Mouse (Mus musculus) myocyte (in vitro differentiated cells): Measurements from ENCODE around the gene Gm21988. TPM values are rescaled to one million over a fixed set of nuclear protein-coding genes. Genes with fewer than 3 reads are reported as not detected.

ENCODE experiments used
- H3K27me3 ChIP-seq: one replicate; pipeline ENCODE4 v1.6.1; 2011; ENCODE audit not compliant: control insufficient read depth, insufficient read depth, insufficient read length
- H3K36me3 ChIP-seq: one replicate; pipeline ENCODE4 v1.6.1; 2011; ENCODE audit not compliant: control insufficient read depth, insufficient read depth
- H3K4me2 ChIP-seq: one replicate; pipeline ENCODE4 v1.6.1; 2011; ENCODE audit warnings: low read depth, control low read depth
- H3K4me3 ChIP-seq: one replicate; pipeline ENCODE4 v1.5.1; 2011; ENCODE audit warnings: mild to moderate bottlenecking, control low read depth, moderate library complexity
- H3K79me2 ChIP-seq: one replicate; pipeline ENCODE4 v1.6.1; 2011; ENCODE audit not compliant: control insufficient read depth, insufficient read depth
- H3ac ChIP-seq: one replicate; pipeline ENCODE4 v1.6.1; 2011; ENCODE audit not compliant: control insufficient read depth, insufficient read length
- CEBPB ChIP-seq: IDR thresholded peaks from 2 replicates; pipeline ENCODE4 v1.6.1; 2011; ENCODE audit warnings: mild to moderate bottlenecking, moderate library complexity; ENCODE audit not compliant: poor library complexity, insufficient read depth, severe bottlenecking
- E2F4 ChIP-seq: IDR thresholded peaks from one replicate; pipeline ENCODE4 v1.6.1; 2011; ENCODE audit warnings: mild to moderate bottlenecking, control low read depth, moderate library complexity; ENCODE audit not compliant: insufficient read depth
- MAX ChIP-seq: IDR thresholded peaks from one replicate; pipeline ENCODE4 v1.6.1; 2011; ENCODE audit warnings: low read depth, mild to moderate bottlenecking, control low read depth
- MYOD1 ChIP-seq, 3 experiments: IDR thresholded peaks; one replicate each; pipeline ENCODE4 v1.6.1; 2011; ENCODE audit warnings: control low read depth in 2 of 3, low read depth in 2 of 3, mild to moderate bottlenecking in 2 of 3, moderate library complexity in 1 of 3; ENCODE audit not compliant: insufficient read length in 2 of 3, control insufficient read depth in 1 of 3
- MYOG ChIP-seq, 3 experiments: IDR thresholded peaks; one replicate each; pipeline ENCODE4 v1.6.1; 2011; ENCODE audit warnings: control low read depth in 2 of 3, low read depth in 2 of 3, mild to moderate bottlenecking in 2 of 3; ENCODE audit not compliant: insufficient read length in 2 of 3, control insufficient read depth in 1 of 3, insufficient read depth in 1 of 3
- POLR2A ChIP-seq: IDR thresholded peaks from one replicate; pipeline ENCODE4 v1.6.1; 2011; ENCODE audit warnings: low read depth, mild to moderate bottlenecking, control low read depth, moderate library complexity; ENCODE audit not compliant: insufficient read length
- POLR2AphosphoS2 ChIP-seq: IDR thresholded peaks from one replicate; pipeline ENCODE4 v1.6.1; 2011; ENCODE audit warnings: low read depth, control low read depth; ENCODE audit not compliant: insufficient read length
- REST ChIP-seq: IDR thresholded peaks from one replicate; pipeline ENCODE4 v1.6.1; 2011; ENCODE audit warnings: mild to moderate bottlenecking, control low read depth, moderate library complexity; ENCODE audit not compliant: insufficient read depth, insufficient read length
- SRF ChIP-seq: IDR thresholded peaks from one replicate; pipeline ENCODE4 v1.6.1; 2011; ENCODE audit warnings: low read depth; ENCODE audit not compliant: control insufficient read depth, insufficient read length
- TCF12 ChIP-seq: IDR thresholded peaks from one replicate; pipeline ENCODE4 v1.6.1; 2011; ENCODE audit warnings: mild to moderate bottlenecking, control low read depth; ENCODE audit not compliant: poor library complexity, insufficient read depth, severe bottlenecking
- TCF3 ChIP-seq: IDR thresholded peaks from one replicate; pipeline ENCODE4 v1.6.1; 2011; ENCODE audit warnings: low read depth, control low read depth; ENCODE audit not compliant: insufficient read length
- USF1 ChIP-seq: IDR thresholded peaks from one replicate; pipeline ENCODE4 v1.6.1; 2011; ENCODE audit warnings: low read depth, mild to moderate bottlenecking, control low read depth, moderate library complexity
- polyA plus RNA-seq: library from polyadenylated mRNA; unstranded; fragments of >200 nt; fragmentation: generic; extraction: Trizol; gene quantifications from one replicate; pipeline ENCODE4 v1.2.1, GENCODE M21; 2012; ENCODE audit warnings: missing spikeins

Gm21988 gene
- polyA plus RNA-seq = 9.2 TPM

DNA sequence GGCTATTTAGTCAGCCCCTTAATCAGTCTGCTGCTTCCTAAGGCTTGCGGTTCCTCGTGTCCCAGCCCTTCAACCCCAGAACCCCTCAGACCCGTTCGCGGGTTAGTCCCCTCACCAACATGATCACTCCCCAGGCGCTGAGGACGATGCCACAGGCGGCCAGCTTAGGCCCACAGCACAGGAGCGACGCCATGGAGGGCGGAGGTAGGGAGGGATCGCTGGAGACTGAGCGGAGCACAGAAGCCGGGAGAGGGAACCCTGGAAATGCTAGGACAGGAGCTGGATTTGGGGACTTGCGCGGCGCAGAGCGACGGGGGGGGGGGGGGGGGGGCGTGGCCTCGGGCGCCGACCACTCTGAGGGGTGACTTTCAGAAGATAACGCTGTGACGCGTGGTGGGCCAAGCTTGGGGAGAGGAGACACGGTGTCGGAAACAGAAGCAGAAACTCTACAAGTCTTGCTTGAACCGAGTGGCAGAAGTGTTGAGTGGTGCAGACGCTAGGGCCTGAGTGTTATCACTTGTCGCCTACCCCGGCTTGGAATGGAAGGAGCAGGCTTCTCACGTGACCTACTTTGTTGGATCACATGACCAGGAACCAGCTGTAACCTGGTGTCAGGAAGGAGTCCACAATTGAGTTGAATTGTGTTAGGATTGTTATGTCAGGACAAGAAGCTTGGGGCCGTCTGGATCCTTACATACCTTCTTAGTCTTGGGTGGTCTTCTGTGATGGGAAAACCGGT lies at the start of gene Gm21988, which contains the start of gene Rnasek:
TSS of gene Gm21988 (minus strand) at position 290 of the 739 bp plus-strand sequence.
TSS of gene Rnasek (minus strand) at position 302 of the 739 bp plus-strand sequence.
- peak within 1 kb of the TSS; percentile 88 for H3K4me2 ChIP-seq
- peak within 1 kb of the TSS; percentile 60 for H3K4me3 ChIP-seq
- peak within 1 kb of the TSS; percentile 4 for H3ac ChIP-seq
- peaks cover 5% of the 10 kb centered on the region for H3K27me3 ChIP-seq
- peaks cover 13% of the 10 kb centered on the region for H3K79me2 ChIP-seq
- H3K36me3 ChIP-seq = no peaks in the 10 kb centered on the region
- TF ChIP-seq MYOD1 (IDR thresholded peaks at IDR 0.05; ENCODE audit: control insufficient read depth in 1 of 3, insufficient read length in 2 of 3, low read depth in 2 of 3) (peak in 2 of 3 experiments; percentile 17 to 23), MYOG (IDR thresholded peaks at IDR 0.05; ENCODE audit: control insufficient read depth in 1 of 3, insufficient read depth in 1 of 3, insufficient read length in 2 of 3, low read depth in 2 of 3) (peak in 1 of 3 experiments; percentile 28), SRF (no peak), POLR2A (peak; percentile 89), CEBPB (no peak), USF1 (peak; percentile 100), REST (no peak), TCF3 (no peak), MAX (no peak), TCF12 (no peak), POLR2AphosphoS2 (peak; percentile 70), E2F4 (no peak)

DNA sequence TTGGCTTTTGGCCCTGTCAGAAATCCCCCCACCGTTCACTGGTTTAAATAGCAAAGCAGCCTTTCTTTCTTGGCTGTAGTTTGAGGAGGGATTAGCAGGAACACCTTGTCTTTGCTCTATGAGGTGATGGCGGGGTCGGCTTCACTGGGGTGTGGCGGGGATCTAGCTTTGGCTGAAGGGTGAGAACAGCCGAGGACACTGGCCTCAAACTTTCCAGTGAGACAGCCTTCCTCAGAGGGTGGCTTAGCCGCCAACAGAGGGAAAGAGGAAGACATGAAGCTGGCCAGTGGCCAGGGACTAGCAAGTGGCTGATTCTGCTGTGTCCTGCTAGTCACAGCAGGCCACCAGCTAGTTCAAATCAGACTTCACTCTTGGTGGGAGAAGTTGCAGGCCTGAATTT lies 49.6 kb upstream of the Gm21988 start:
- H3K27me3 ChIP-seq = no peaks in the 10 kb centered on the region
- no peak overlapping the region for H3ac ChIP-seq
- no peak overlapping the region for H3K4me3 ChIP-seq
- TF ChIP-seq MYOD1 (IDR thresholded peaks at IDR 0.05; ENCODE audit: control insufficient read depth in 1 of 3, insufficient read length in 2 of 3, low read depth in 2 of 3) (no peak), CEBPB (no peak), MAX (no peak), REST (no peak), POLR2AphosphoS2 (no peak), TCF3 (no peak), USF1 (no peak), SRF (no peak), E2F4 (no peak), POLR2A (no peak), TCF12 (no peak), MYOG (IDR thresholded peaks at IDR 0.05; ENCODE audit: control insufficient read depth in 1 of 3, insufficient read depth in 1 of 3, insufficient read length in 2 of 3, low read depth in 2 of 3) (no peak)
- no peak overlapping the region for H3K4me2 ChIP-seq
- no peaks in the 10 kb centered on the region for H3K36me3 ChIP-seq
- no peaks in the 10 kb centered on the region for H3K79me2 ChIP-seq

- Histone ChIP-seq H3K4me3 (no peak overlapping the region), H3K4me2 (no peak overlapping the region), H3K79me2 (no peaks in the 10 kb centered on the region), H3ac (no peak overlapping the region), H3K27me3 (no peaks in the 10 kb centered on the region), H3K36me3 (no peaks in the 10 kb centered on the region)
- no peak for TF ChIP-seq POLR2A
Observed at GRCm38 (mm10) chr11:70288102-70288501, 48.5 kb upstream of the Gm21988 start.

- H3K27me3 ChIP-seq = no peaks in the 10 kb centered on the region
- H3K36me3 ChIP-seq = no peaks in the 10 kb centered on the region
- no peak for TF ChIP-seq E2F4
- TF ChIP-seq MYOD1 (IDR thresholded peaks at IDR 0.05; ENCODE audit: control insufficient read depth in 1 of 3, insufficient read length in 2 of 3, low read depth in 2 of 3) = peak in 1 of 3 experiments; percentile 36
- no peak overlapping the region for H3K4me3 ChIP-seq
- H3K4me2 ChIP-seq = no peak overlapping the region
- no peaks in the 10 kb centered on the region for H3K79me2 ChIP-seq
- H3ac ChIP-seq = no peak overlapping the region
Observed at GRCm38 (mm10) chr11:70285686-70286085, 46.1 kb upstream of the Gm21988 start.

GRCm38 (mm10) chr11:70284757-70285156 lies 45.1 kb upstream of the Gm21988 start:
- Histone ChIP-seq H3K79me2 (no peaks in the 10 kb centered on the region), H3ac (no peak overlapping the region), H3K4me3 (no peak overlapping the region), H3K4me2 (no peak overlapping the region), H3K36me3 (no peaks in the 10 kb centered on the region), H3K27me3 (no peaks in the 10 kb centered on the region)
- TF ChIP-seq MAX = no peak
- TF ChIP-seq CEBPB = peak; percentile 67
- TF ChIP-seq USF1 = no peak
- no peak for TF ChIP-seq TCF12
- TF ChIP-seq E2F4 = no peak
- TF ChIP-seq REST = no peak
- TF ChIP-seq TCF3 = no peak
- peak in 1 of 3 experiments; percentile 43 for TF ChIP-seq MYOG (IDR thresholded peaks at IDR 0.05; ENCODE audit: control insufficient read depth in 1 of 3, insufficient read depth in 1 of 3, insufficient read length in 2 of 3, low read depth in 2 of 3)
- TF ChIP-seq POLR2AphosphoS2 = no peak
- peak; percentile 24 to 90 (median 67) for TF ChIP-seq MYOD1 (IDR thresholded peaks at IDR 0.05; ENCODE audit: control insufficient read depth in 1 of 3, insufficient read length in 2 of 3, low read depth in 2 of 3)
- no peak for TF ChIP-seq SRF
- no peak for TF ChIP-seq POLR2A
